Mouse (Mus musculus) midbrain, embryonic 16.5 days (tissue): ENCODE data around the gene Itpkb. TPM values are rescaled to one million over a fixed set of nuclear protein-coding genes. Genes with fewer than 3 reads are reported as not detected.
"Not testable (repeated sequence)": the region's sequence is repeated elsewhere in the genome, so short reads cannot be mapped to it uniquely, and the experiment has no call there.

Source experiments
- ATAC-seq: fragments of 200-750 bp; cut with Nextera tagmentation; 2 replicates; pipeline ENCODE4 v1.8.0; 2017; ENCODE audit warnings: moderate TSS enrichment
- H3K27ac ChIP-seq: fragments of 300-500 bp; sonication (generic); 2 replicates; pipeline ENCODE4 v1.5.1; 2014; ENCODE audit warnings: mild to moderate bottlenecking, low read length, mixed read lengths
- H3K27me3 ChIP-seq: fragments of 300-500 bp; sonication (generic); 2 replicates; pipeline ENCODE4 v1.6.1; 2014; ENCODE audit warnings: low read depth, low read length, mixed read lengths; ENCODE audit not compliant: control insufficient read depth, insufficient read depth
- H3K36me3 ChIP-seq: fragments of 300-500 bp; sonication (generic); 2 replicates; pipeline ENCODE4 v1.6.1; 2014; ENCODE audit warnings: mild to moderate bottlenecking, low read length, moderate library complexity, mixed read lengths; ENCODE audit not compliant: control insufficient read depth, insufficient read depth
- H3K4me1 ChIP-seq: fragments of 300-500 bp; sonication (generic); 2 replicates; pipeline ENCODE4 v1.6.1; 2014; ENCODE audit warnings: mild to moderate bottlenecking, low read length, mixed read lengths; ENCODE audit not compliant: control insufficient read depth, insufficient read depth
- H3K4me2 ChIP-seq: fragments of 300-500 bp; sonication (generic); 2 replicates; pipeline ENCODE4 v1.6.1; 2014; ENCODE audit warnings: mild to moderate bottlenecking, low read length, mixed read lengths
- H3K4me3 ChIP-seq: fragments of 300-500 bp; sonication (generic); 2 replicates; pipeline ENCODE4 v1.5.1; 2014; ENCODE audit warnings: low read depth, mild to moderate bottlenecking, low read length, moderate library complexity, mixed read lengths
- H3K9ac ChIP-seq: fragments of 300-500 bp; sonication (generic); 2 replicates; pipeline ENCODE4 v1.6.1; 2014; ENCODE audit warnings: low read depth, low read length, mixed read lengths
- H3K9me3 ChIP-seq: fragments of 300-500 bp; sonication (generic); replicated peaks from 2 replicates; pipeline ENCODE4 v1.6.1; 2014; ENCODE audit warnings: mild to moderate bottlenecking, low read length, mixed read lengths; ENCODE audit not compliant: control insufficient read depth, poor library complexity, severe bottlenecking
- WGBS: fragments of 180-500 bp; shearing (Covaris S2); extraction: QIAGEN DNeasy Blood & Tissue Kit; methylation state at CpG from one replicate; pipeline ENCODE4 v1.1.7; 2014; 5-methylcytosine and 5-hydroxymethylcytosine counted together
- polyA plus RNA-seq: library from polyadenylated mRNA; unstranded; fragments of >200 nt; fragmentation: Nextera tagmentation; extraction: Ambion mirVana; gene quantifications from 2 replicates; pipeline ENCODE4 v1.2.1, GENCODE M21; 2015

Itpkb gene
- polyA plus RNA-seq, 1 experiment from 2014 or later, result 2.2 TPM

DNA sequence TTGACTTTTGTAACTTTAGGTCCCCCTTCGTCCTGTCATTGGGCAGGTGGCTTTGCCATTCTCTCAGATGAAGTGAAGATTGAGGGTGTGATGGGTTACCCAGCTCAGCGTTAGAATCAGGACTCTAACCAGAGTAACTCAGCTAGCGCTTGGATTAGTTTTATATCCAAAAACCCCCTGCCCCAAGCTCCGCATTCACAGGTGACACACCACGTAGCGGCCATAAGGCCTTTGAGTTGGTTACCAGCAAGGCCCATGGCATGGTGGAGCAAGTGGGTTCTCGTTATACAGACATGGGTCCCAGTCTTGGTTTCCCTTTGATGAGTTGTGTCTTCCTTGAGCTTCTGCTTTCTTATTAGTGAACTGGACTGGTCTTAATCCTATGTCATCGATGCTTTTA, 53.6 kb downstream of the Itpkb start:
- H3K4me3 ChIP-seq, result no peak overlapping the region
- WGBS, result 93% methylated on average over 8 of the region's 8 CpGs
- H3K27ac ChIP-seq, result no peak overlapping the region
- H3K9me3 ChIP-seq, result no peaks in the 10 kb centered on the region
- no peaks in the 10 kb centered on the region for H3K27me3 ChIP-seq
- peaks cover 14% of the 10 kb centered on the region for H3K4me1 ChIP-seq
- ATAC-seq, result no peak
- H3K9ac ChIP-seq, result no peak overlapping the region
- H3K36me3 ChIP-seq, result no peaks in the 10 kb centered on the region
- H3K4me2 ChIP-seq, result no peak overlapping the region

GRCm38 (mm10) chr1:180384486-180384885, 54.2 kb downstream of the Itpkb start:
- 0 out of 2 replicates have a peak overlapping the region, but pooled peaks have one; percentile 11 for H3K9ac ChIP-seq
- H3K4me1 ChIP-seq, result peaks cover 14% of the 10 kb centered on the region
- H3K9me3 ChIP-seq, result no peaks in the 10 kb centered on the region
- H3K27me3 ChIP-seq, result no peaks in the 10 kb centered on the region
- ATAC-seq, result no peak
- WGBS, result 70% methylated on average over 10 of the region's 10 CpGs
- no peak overlapping the region for H3K4me3 ChIP-seq
- no peak overlapping the region for H3K4me2 ChIP-seq
- no peak overlapping the region for H3K27ac ChIP-seq
- no peaks in the 10 kb centered on the region for H3K36me3 ChIP-seq

- ATAC-seq, result no peak
- no peaks in the 10 kb centered on the region for H3K9me3 ChIP-seq
- no peaks in the 10 kb centered on the region for H3K27me3 ChIP-seq
- no peak overlapping the region for H3K4me2 ChIP-seq
- H3K9ac ChIP-seq, result no peak overlapping the region
- no peak overlapping the region for H3K27ac ChIP-seq
- H3K4me1 ChIP-seq, result peaks cover 14% of the 10 kb centered on the region
- 88% methylated on average over 6 of the region's 6 CpGs for WGBS
- H3K36me3 ChIP-seq, result no peaks in the 10 kb centered on the region
- H3K4me3 ChIP-seq, result no peak overlapping the region
Observed at GRCm38 (mm10) chr1:180385308-180385707, 55.0 kb downstream of the Itpkb start.

DNA sequence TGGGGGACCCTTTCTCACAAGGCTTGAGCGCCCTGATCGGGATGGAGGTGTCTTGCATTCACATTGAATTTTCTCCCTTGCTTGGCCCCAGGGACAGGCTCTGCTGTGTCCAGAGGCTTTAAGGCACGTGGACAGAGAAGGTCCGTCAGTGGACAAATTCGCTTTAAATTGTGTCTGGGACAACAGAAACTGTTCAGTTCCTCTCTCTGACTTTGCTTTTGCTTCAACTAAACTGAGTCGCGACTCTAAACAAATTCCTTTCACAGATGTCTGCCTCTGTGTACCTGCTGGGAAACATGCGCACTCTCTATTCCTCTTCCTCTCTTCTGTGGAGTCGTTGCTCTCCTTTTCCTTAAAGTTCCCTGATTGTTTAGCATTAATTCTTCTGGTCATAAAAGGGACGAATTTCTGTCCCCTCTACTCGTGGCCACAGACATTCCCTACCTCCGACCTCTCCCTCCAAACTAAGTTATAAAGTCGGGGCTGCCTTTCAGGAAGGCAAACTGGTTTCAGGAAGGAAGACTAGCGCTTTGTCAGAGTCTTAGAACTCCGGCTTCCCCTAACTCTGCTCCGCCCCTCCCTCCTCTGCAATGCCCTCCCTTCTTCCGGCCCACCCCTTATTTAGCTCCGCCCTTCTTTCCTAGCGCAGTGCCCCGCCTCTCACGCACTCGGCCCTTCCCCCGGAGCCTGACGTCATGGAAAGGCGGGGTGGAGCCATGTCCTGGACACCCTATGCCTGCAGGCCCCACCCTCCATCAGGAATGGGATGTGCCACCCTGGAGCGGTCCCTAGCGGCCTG, 56.9 kb downstream of the Itpkb start:
- under 1% methylated on average over 27 of the region's 27 CpGs for whole genome bisulfite sequencing
- H3K4me2 ChIP-seq, result peak overlapping the region; percentile 74

DNA sequence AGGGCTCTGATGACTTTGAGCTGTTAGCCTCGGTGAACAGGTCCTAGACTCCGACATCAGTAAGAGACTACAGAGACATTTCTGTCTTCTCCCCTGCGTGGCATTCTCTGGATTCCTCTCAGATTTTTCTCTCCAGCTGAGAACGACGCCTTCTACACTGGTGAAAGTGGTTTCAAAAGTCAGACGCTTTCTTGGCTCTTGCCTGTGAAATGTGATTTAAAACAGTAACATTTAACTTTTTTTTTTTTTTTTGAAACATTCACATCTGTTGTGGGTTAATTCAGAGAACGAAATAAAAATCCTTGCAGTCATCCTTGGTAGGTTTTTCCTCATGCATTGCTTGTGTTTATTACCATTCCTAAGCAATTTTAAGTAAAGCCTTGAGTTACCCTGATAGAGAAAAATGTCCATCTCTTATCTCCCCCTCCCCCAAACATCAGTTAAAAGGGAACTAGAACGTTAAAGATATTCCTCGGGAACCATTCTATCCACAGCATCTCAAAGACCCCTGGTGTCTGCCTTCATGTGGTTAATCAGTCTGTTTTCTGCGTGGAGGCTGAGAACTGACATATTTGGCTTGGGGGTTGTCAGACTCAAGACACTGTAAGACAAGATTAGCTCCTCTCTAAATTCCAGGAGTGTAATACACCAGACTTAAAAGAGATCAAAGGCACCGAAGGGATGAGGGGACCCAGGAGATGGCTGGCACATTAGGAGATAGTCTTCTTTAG, 57.6 kb downstream of the Itpkb start:
- H3K4me1 ChIP-seq, result peaks cover 14% of the 10 kb centered on the region
- H3K27ac ChIP-seq, result peak overlapping the region; percentile 74
- H3K4me3 ChIP-seq, result peak overlapping the region; percentile 44
- H3K36me3 ChIP-seq, result no peaks in the 10 kb centered on the region
- H3K9me3 ChIP-seq, result no peaks in the 10 kb centered on the region
- peak overlapping the region; percentile 54 for H3K9ac ChIP-seq
- 9% methylated on average over 11 of the region's 11 CpGs for WGBS
- no peaks in the 10 kb centered on the region for H3K27me3 ChIP-seq
- peak overlapping the region; percentile 74 for H3K4me2 ChIP-seq
- no peak for ATAC-seq

More for the DNA sequence above, 56.9 kb downstream of the Itpkb start:
- H3K36me3 ChIP-seq, result no peaks in the 10 kb centered on the region
- no peaks in the 10 kb centered on the region for H3K27me3 ChIP-seq
- peak; percentile 95 for ATAC-seq
- H3K4me3 ChIP-seq, result peak overlapping the region; percentile 44
- no peaks in the 10 kb centered on the region for H3K9me3 ChIP-seq
- H3K4me1 ChIP-seq, result peaks cover 14% of the 10 kb centered on the region
- H3K27ac ChIP-seq, result peak overlapping the region; percentile 74
- H3K9ac ChIP-seq, result peak overlapping the region; percentile 54

GRCm38 (mm10) chr1:180388481-180388880, 58.2 kb downstream of the Itpkb start:
- Histone ChIP-seq H3K4me3 (no peak overlapping the region), H3K27me3 (no peaks in the 10 kb centered on the region), H3K9ac (no peak overlapping the region), H3K27ac (no peak overlapping the region), H3K9me3 (no peaks in the 10 kb centered on the region), H3K36me3 (no peaks in the 10 kb centered on the region), H3K4me2 (0 out of 2 replicates have a peak overlapping the region, but pooled peaks have one; percentile 74), H3K4me1 (peaks cover 14% of the 10 kb centered on the region)
- 33% methylated on average over 1 of the region's 1 CpGs for WGBS
- ATAC-seq, result no peak

GRCm38 (mm10) chr1:180389213-180389760, 59.0 kb downstream of the Itpkb start:
- not testable (repeated sequence) for H3K4me2 ChIP-seq, H3K27me3 ChIP-seq, H3K27ac ChIP-seq, H3K36me3 ChIP-seq, H3K9ac ChIP-seq, ATAC-seq, H3K4me3 ChIP-seq, H3K9me3 ChIP-seq
- peaks cover 14% of the 10 kb centered on the region for H3K4me1 ChIP-seq
- WGBS, result 88% methylated on average over 11 of the region's 11 CpGs

DNA sequence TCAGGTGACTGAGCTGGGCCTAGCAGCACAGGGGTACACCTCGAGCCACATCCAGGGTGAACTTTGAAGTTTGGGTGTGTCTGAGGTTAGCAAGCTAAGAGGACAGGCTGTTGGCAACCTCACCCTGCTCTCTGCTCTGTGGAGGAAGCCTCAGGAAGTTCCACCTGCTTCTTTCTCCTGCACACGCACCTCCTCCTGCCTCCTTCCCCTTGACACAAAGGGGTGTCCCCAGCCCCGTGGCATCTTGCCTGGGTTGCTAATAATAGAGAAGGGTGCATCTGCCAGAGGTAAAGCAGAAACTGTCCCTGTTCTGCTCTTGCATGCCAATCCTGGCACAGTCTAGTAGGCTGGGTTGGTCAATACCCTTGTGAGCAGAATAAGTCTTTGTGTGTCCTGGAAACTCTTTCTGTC, 60.0 kb downstream of the Itpkb start:
- Histone ChIP-seq H3K36me3 (no peaks in the 10 kb centered on the region), H3K9me3 (no peaks in the 10 kb centered on the region), H3K4me1 (peaks cover 14% of the 10 kb centered on the region), H3K9ac (no peak overlapping the region), H3K27ac (no peak overlapping the region), H3K4me2 (no peak overlapping the region), H3K27me3 (no peaks in the 10 kb centered on the region), H3K4me3 (no peak overlapping the region)
- no peak for ATAC-seq
- WGBS, result 74% methylated on average over 3 of the region's 3 CpGs
